Mouse (Mus musculus) limb, embryonic 11.5 days (tissue): ENCODE measurements around the gene Wdfy1. TPM values are rescaled to one million over a fixed set of nuclear protein-coding genes. Genes with fewer than 3 reads are reported as not detected.

Experiments
- ATAC-seq: fragments of 200-750 bp; cut with Nextera tagmentation; 2 replicates; pipeline ENCODE4 v1.8.0; 2017; ENCODE audit warnings: low read depth; ENCODE audit not compliant: insufficient number of reproducible peaks, low FRiP score, low TSS enrichment
- DNase-seq: peaks from one replicate; pipeline ENCODE4 v3.0.0-alpha.2; 2015; ENCODE audit warnings: low spot score
- H3K27ac ChIP-seq: fragments of 300-500 bp; sonication (generic); replicated peaks from 2 replicates; pipeline ENCODE4 v1.5.1; 2014; ENCODE audit warnings: low read depth, mild to moderate bottlenecking, low read length
- H3K27me3 ChIP-seq: fragments of 300-500 bp; sonication (generic); 2 replicates; pipeline ENCODE4 v1.6.1; 2014; ENCODE audit warnings: mild to moderate bottlenecking, low read length, mixed read lengths; ENCODE audit not compliant: control insufficient read depth, insufficient read depth
- H3K36me3 ChIP-seq: fragments of 300-500 bp; sonication (generic); 2 replicates; pipeline ENCODE4 v1.6.1; 2014; ENCODE audit warnings: mild to moderate bottlenecking, low read length, moderate library complexity, mixed read lengths; ENCODE audit not compliant: control insufficient read depth, insufficient read depth
- H3K4me1 ChIP-seq: fragments of 300-500 bp; sonication (generic); 2 replicates; pipeline ENCODE4 v1.6.1; 2014; ENCODE audit warnings: low read length, mixed read lengths; ENCODE audit not compliant: control insufficient read depth, insufficient read depth
- H3K4me2 ChIP-seq: fragments of 300-500 bp; sonication (generic); 2 replicates; pipeline ENCODE4 v1.6.1; 2014; ENCODE audit warnings: low read depth, mild to moderate bottlenecking, moderate library complexity; ENCODE audit not compliant: severe bottlenecking
- H3K4me3 ChIP-seq: fragments of 300-500 bp; sonication (generic); 2 replicates; pipeline ENCODE4 v1.5.1; 2014; ENCODE audit warnings: low read depth, low read length
- H3K9ac ChIP-seq: fragments of 300-500 bp; sonication (generic); 2 replicates; pipeline ENCODE4 v1.6.1; 2014; ENCODE audit warnings: mild to moderate bottlenecking, low read length
- H3K9me3 ChIP-seq: fragments of 300-500 bp; sonication (generic); 2 replicates; pipeline ENCODE4 v1.6.1; 2016; ENCODE audit warnings: low read length; ENCODE audit not compliant: control insufficient read depth
- WGBS: fragments of 180-500 bp; shearing (Covaris S2); extraction: QIAGEN DNeasy Blood & Tissue Kit; methylation state at CpG from one replicate; pipeline ENCODE4 v1.1.7; 2014; 5-methylcytosine and 5-hydroxymethylcytosine counted together
- polyA plus RNA-seq: library from polyadenylated mRNA; unstranded; fragments of >200 nt; fragmentation: Nextera tagmentation; extraction: Ambion mirVana; gene quantifications from 2 replicates; pipeline ENCODE4 v1.2.1, GENCODE M21; 2014

Gene Wdfy1
- polyA plus RNA-seq, 1 experiment from 2014 or later, result 29.8 TPM

DNA sequence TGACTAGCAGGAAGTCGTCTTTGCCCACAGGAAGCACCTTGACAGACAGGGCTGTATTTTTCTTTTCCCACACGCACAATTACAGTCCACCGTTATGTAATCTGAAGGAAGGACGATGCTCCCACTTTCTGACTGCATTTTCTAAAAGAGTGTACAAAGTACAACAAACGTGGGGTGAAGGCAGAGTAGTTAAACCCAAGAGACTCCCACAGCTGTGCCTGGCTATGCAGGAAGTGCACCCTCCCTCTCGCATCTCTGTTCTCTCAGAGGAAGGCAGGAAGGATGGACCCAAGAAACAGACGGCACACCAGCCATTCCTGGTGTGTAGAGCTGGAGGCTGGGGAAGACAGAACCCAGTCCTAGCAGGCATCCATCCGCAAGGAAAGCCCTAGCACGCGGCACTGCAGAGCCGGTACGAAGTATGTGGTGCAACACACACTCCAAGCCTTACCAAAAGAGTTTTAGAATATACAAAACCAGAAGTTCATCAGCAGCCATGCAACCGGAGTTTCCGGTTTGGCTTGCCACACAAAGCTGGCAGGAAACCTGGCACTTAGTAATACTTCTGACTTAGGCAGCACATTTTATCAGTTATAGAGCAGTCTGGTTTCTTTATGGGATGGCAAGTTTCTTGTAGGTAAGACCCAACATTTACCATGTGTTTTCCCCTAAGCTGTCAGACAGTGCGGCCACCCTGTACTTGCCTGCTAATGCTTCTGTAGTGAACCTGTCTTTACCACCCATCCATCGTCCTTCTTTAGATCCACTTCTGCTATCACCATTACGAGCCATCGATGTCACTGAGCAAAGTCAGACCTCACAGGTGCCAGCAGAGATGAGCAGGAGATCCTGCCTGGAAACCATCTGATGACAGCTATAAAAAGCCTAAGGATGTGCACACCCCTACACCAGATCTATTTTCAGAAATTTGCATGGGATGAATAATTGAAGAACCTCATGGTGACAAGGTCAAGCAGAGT is 64.5 kb downstream of the Wdfy1 start:
- 85% methylated on average over 18 of the region's 18 CpGs for WGBS
- no peak overlapping the region for H3K9ac ChIP-seq
- no peak overlapping the region for H3K4me2 ChIP-seq
- ATAC-seq (no peak), DNase-seq (no peak)
- no peaks in the 10 kb centered on the region for H3K36me3 ChIP-seq
- no peak overlapping the region for H3K4me3 ChIP-seq
- H3K9me3 ChIP-seq, result no peaks in the 10 kb centered on the region
- H3K27me3 ChIP-seq, result no peaks in the 10 kb centered on the region
- H3K27ac ChIP-seq, result no peak overlapping the region
- H3K4me1 ChIP-seq, result no peaks in the 10 kb centered on the region

DNA sequence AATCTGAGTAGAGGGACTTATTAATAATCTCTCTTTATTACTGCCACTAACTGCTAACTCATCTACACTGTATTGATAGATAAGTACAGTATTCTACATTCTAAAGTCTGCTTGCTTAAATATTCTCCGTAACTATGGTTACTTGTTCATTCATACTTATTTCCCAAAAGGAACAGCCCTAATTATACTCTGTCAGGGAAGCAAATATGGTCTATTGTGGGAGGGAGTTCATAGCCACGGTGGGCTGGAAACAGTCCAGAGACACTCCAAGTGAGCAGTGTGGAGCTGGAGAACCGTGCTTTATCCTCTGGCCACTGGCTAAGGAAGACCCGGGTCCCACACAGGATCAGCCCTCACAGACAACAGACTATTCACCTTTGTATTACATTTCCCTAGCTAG is 65.3 kb downstream of the Wdfy1 start:
- H3K9me3 ChIP-seq, result no peaks in the 10 kb centered on the region
- WGBS, result 91% methylated on average over 4 of the region's 4 CpGs
- H3K27ac ChIP-seq, result no peak overlapping the region
- no peaks in the 10 kb centered on the region for H3K36me3 ChIP-seq
- no peaks in the 10 kb centered on the region for H3K4me1 ChIP-seq
- H3K4me3 ChIP-seq, result no peak overlapping the region
- H3K4me2 ChIP-seq, result no peak overlapping the region
- no peak for DNase-seq
- ATAC-seq, result no peak
- no peak overlapping the region for H3K9ac ChIP-seq
- no peaks in the 10 kb centered on the region for H3K27me3 ChIP-seq

DNA sequence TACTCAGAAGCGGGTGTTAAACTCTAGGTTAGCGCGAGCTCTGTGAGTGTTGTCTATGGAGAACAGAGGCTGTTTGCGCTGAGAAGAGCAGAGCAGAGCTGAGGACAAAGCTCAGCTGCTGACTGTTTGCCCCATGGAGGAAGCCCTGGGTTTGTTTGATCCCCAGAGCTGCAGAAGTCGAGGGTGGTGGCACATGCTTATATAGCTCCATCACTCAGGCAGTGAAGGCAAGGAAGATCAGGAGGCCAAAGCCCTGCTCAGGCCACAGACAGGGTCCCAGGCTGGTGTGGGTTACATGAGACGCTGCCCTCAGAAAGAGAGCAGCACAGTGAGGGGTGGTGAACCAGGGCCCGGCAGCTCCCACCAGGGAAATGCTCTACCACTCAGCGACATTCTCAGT is 65.7 kb downstream of the Wdfy1 start:
- Histone ChIP-seq H3K36me3 (no peaks in the 10 kb centered on the region), H3K4me1 (no peaks in the 10 kb centered on the region), H3K4me2 (no peak overlapping the region), H3K9me3 (no peaks in the 10 kb centered on the region), H3K4me3 (no peak overlapping the region), H3K27me3 (no peaks in the 10 kb centered on the region), H3K9ac (no peak overlapping the region), H3K27ac (no peak overlapping the region)
- WGBS, result 86% methylated on average over 8 of the region's 8 CpGs
- ATAC-seq (no peak), DNase-seq (no peak)

GRCm38 (mm10) chr1:79707383-79707782 is 68.6 kb downstream of the Wdfy1 start:
- H3K9me3 ChIP-seq, result no peaks in the 10 kb centered on the region
- no peak overlapping the region for H3K4me2 ChIP-seq
- no peak overlapping the region for H3K27ac ChIP-seq
- DNase-seq (no peak), ATAC-seq (no peak)
- no peaks in the 10 kb centered on the region for H3K36me3 ChIP-seq
- H3K4me3 ChIP-seq, result no peak overlapping the region
- no peak overlapping the region for H3K9ac ChIP-seq
- no peaks in the 10 kb centered on the region for H3K27me3 ChIP-seq
- H3K4me1 ChIP-seq, result no peaks in the 10 kb centered on the region
- WGBS, result 89% methylated on average over 9 of the region's 9 CpGs

DNA sequence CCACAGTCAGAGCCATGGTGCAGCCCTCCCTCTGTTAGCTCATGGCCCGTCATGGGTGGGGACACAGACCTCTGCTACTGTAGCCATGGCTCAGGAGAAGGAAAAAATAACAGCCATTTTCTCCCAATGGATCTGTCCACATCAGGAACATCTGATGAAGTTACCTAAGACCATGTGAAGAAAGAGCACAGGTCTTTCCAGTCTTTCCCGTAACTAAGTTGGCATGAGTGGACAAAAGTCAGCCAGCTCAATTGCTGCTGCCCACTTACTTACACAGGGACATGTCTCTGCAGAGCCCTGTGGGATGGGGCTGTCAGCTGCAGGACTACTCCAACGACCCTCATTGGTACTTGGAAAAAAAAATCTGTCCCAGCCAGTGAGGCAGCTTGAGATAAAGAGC is 69.2 kb downstream of the Wdfy1 start:
- no peak for ATAC-seq

DNA sequence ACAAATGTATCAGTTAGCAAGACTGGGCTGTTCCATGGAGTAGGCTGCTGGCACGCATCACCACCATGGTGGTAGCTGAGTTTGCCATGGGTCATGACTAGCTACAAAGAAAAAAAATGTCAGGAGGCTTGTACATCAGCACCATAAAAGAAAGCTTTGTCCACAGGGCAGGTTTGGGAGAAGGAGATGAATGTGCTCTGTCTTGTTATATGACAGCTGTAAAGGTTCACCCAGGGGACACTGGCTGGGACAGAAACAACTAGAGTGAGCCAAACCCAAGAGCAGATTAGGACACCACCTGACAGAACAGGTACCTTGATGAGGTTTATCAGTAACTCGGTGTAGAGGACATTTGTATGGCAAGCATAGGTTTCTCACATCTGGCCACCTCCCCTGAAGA is 71.3 kb downstream of the Wdfy1 start:
- Histone ChIP-seq H3K9me3 (no peaks in the 10 kb centered on the region), H3K9ac (no peak overlapping the region), H3K36me3 (no peaks in the 10 kb centered on the region), H3K4me2 (no peak overlapping the region), H3K4me3 (no peak overlapping the region), H3K4me1 (no peaks in the 10 kb centered on the region), H3K27me3 (no peaks in the 10 kb centered on the region), H3K27ac (no peak overlapping the region)
- WGBS, result 91% methylated on average over 2 of the region's 2 CpGs
- no peak for DNase-seq
- ATAC-seq, result no peak

More for the DNA sequence above, 69.2 kb downstream of the Wdfy1 start:
- Histone ChIP-seq H3K4me1 (no peaks in the 10 kb centered on the region), H3K27ac (no peak overlapping the region), H3K9me3 (no peaks in the 10 kb centered on the region), H3K4me2 (no peak overlapping the region), H3K4me3 (no peak overlapping the region), H3K27me3 (no peaks in the 10 kb centered on the region), H3K9ac (no peak overlapping the region), H3K36me3 (no peaks in the 10 kb centered on the region)
- no peak for DNase-seq
- WGBS, result 89% methylated on average over 3 of the region's 3 CpGs

DNA sequence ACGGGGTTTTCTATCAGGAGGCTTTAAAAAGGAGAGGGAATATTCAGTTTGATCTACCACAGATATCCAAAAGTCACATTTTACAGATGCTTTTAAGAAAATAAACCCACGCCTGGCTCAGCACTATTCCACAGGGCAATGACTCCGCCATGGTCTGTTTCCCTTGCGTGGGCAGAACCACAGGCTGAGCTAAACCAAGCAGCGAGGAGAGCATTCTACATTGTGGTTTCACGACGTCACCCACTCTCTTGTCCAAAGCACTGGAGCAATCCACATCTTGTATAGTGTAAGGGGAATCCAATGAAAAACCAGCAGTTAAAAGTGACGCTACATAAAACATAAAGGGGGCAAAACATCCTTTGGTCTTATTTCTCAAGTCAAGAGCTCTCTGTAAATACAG is 72.4 kb downstream of the Wdfy1 start:
- Histone ChIP-seq H3K36me3 (no peaks in the 10 kb centered on the region), H3K4me1 (no peaks in the 10 kb centered on the region), H3K27ac (no peak overlapping the region), H3K4me3 (no peak overlapping the region), H3K9me3 (no peaks in the 10 kb centered on the region), H3K4me2 (no peak overlapping the region), H3K27me3 (no peaks in the 10 kb centered on the region), H3K9ac (no peak overlapping the region)
- ATAC-seq (no peak), DNase-seq (no peak)
- WGBS, result 96% methylated on average over 8 of the region's 8 CpGs

DNA sequence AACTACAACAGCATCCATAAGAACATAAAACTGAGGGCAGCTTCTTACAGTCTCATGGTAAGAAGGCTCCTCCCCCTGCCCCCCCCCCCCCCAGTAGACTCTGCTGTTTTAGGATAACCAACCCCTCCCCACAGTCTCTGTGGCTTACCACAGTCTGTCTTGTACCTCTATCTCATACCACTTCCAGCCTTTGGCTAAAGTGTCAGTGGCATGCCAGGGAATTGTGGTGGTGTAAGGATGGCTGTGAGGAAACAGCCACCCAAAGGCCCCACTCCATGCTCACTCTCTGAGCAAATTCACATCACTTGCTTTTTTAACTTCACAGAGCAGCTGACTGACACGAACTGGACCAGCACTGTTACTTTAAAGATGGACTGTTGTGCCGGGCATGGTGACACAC is 77.4 kb downstream of the Wdfy1 start:
- WGBS, result 81% methylated on average over 2 of the region's 2 CpGs
- H3K36me3 ChIP-seq, result no peaks in the 10 kb centered on the region

More for the DNA sequence above, 77.4 kb downstream of the Wdfy1 start:
- Histone ChIP-seq H3K27me3 (no peaks in the 10 kb centered on the region), H3K4me3 (no peak overlapping the region), H3K4me1 (no peaks in the 10 kb centered on the region), H3K4me2 (no peak overlapping the region), H3K27ac (no peak overlapping the region), H3K9me3 (no peaks in the 10 kb centered on the region), H3K9ac (no peak overlapping the region)
- DNase-seq (no peak), ATAC-seq (no peak)
